In genomic region chr13:94847870-94848269, GRCm38 (mm10) we compare ENCODE assay signal across 23 mouse cellular contexts. TPM values are rescaled to one million over a fixed set of nuclear protein-coding genes. Genes with fewer than 3 reads are reported as not detected.
"Had no signal": no experiment of that assay in that cellular context is flagged by ENCODE, and none has a peak within 500 bp of the region (broad histone marks: within the 10 kb centered on the region; RNA-seq: fewer than 3 reads in every experiment).

No protein-coding gene starts in this region.

- H3K27me3 ChIP-seq: neural tube, embryonic 13.5 days; neural tube, embryonic 15.5 days; stomach, embryonic 15.5 days had no signal

- DNase-seq: retina, postnatal 1 day; right cerebral cortex, adult 18-20 months; right cerebral cortex, postnatal 14 days; right cerebral cortex, postnatal 25 days; right cerebral cortex, postnatal 4 days; thymus, adult 18-20 months; thymus, adult 2 months; thymus, postnatal 14 days; thymus, postnatal 25 days; thymus, postnatal 36 days; thymus, postnatal 4 days had no signal

- H3K9me3 ChIP-seq: neural tube, embryonic 13.5 days; neural tube, embryonic 15.5 days; stomach, embryonic 15.5 days had no signal

- H3K4me3 ChIP-seq: neural tube, embryonic 13.5 days; neural tube, embryonic 15.5 days; stomach, embryonic 15.5 days had no signal

- H3K27ac ChIP-seq: neural tube, embryonic 13.5 days; neural tube, embryonic 15.5 days; stomach, embryonic 15.5 days; stomach, postnatal 0 days had no signal

- H3K4me1 ChIP-seq: neural tube, embryonic 13.5 days; neural tube, embryonic 15.5 days; stomach, embryonic 15.5 days had no signal

- H3K36me3 ChIP-seq: neural tube, embryonic 15.5 days; stomach, embryonic 15.5 days had no signal

RNA-seq across cellular contexts. Expression of gene Otp, which starts 27.5 kb away (rescaled TPM):
- total RNA-seq: neutrophil, adult 5-6 weeks had no signal
- polyA plus RNA-seq: small intestine, adult 2 months; spleen, adult 2 months; stomach, embryonic 14.5 days; stomach, embryonic 15.5 days; stomach, embryonic 16.5 days; stomach, postnatal 0 days; testis, adult 2 months; thymus, adult 2 months; thymus, postnatal 0 days; urinary bladder, adult 2 months had no signal
